Mouse (Mus musculus): Measurements from ENCODE around the gene Tns3.

DNA sequence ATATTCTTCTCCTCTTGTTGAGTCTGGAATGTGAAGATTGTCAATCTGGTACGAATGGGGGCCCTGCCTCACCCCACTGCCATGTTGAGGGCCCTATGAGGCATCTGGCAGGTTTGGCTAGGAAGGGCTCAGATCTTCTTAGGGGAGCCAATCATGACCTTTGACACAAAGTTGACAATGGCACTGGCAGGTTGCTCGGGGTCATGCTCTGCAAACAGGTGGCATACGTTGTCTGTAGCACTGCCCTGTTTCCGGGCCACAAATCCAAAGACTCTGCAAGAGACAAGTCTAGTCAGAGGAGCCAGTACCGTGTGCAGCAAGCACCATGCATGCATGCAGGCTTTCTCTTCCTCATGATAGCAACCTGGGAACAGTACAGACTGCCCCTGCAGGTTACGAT is 230.0 kb downstream of the Tns3 start:
- TF ChIP-seq POLR2A (IDR thresholded peaks at IDR 0.05; ENCODE audit: borderline replicate concordance, insufficient read depth, low read length) (no peak), CTCF (IDR thresholded peaks at IDR 0.05; ENCODE audit: borderline replicate concordance, insufficient read depth, low read depth, low read length) (no peak)
